Mouse (Mus musculus) left cerebral cortex, adult 11 months (tissue): Measurements from ENCODE around the gene Mrpl45.
A peak's percentile ranks its signal among the peaks of the same experiment; 100 is the strongest.

Source experiments
- DNase-seq: peaks from one replicate; pipeline ENCODE4 v3.0.0; 2022; ENCODE audit warnings: low spot score

Mrpl45 gene

GRCm38 (mm10) chr11:97333044-97333443 is 17.5 kb downstream of the Mrpl45 start:
- no peak for DNase-seq

- DNase-seq: no peak
Measured at GRCm38 (mm10) chr11:97333896-97334295, 18.4 kb downstream of the Mrpl45 start.

- DNase-seq: no peak
Measured at GRCm38 (mm10) chr11:97334400-97334799, 18.9 kb downstream of the Mrpl45 start.

- no peak for DNase-seq
Measured at GRCm38 (mm10) chr11:97336238-97336637, 20.7 kb downstream of the Mrpl45 start.

DNA sequence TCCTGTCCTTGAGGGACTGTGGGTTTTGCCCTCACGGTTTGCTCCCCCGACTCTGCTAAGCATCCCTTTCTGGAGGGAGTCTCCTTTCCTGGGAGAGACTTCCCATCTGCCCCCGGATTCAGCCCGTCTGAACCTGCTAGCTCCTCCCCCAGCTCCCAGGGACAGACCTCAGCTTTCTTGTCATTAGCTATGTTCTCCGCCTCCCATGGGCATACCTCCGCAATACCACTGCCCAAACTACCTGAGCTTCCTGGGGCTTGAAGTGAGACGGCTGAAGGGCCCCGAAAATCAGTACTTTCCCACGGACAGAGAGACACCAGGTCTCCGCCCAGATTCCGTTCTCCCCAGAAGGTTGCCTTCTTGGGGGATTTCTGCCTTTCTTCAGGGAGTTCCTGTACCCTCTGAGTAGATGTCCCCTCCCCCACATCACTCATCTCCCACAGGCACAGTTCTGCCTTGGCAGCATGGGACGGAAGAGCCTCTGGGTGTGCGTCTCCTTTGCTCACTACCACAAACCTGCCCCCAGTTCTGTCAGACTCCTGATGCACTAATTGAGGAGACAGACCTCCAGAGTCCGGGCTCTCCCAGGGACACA is 21.3 kb downstream of the Mrpl45 start:
- DNase-seq: no peak

DNA sequence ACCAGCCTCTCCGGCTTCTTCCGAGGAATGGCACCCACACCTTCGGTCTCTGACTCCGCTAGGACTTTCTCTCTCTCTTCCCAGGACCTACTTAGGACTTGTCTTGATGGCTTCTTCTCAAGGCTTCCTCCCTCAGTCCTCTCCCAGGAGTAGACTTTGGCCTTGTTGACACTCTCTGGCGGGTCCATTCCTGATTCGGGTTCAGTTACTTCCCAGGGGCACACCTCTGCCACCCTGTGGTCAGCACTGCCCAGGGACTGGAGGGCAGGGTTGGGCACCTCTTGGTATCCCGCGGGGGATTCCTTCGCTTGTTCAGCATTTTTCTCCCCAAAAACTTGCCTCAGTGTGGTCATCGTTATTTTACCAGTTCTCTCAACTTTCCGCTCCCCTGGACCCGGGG is 21.8 kb downstream of the Mrpl45 start:
- no peak for DNase-seq

GRCm38 (mm10) chr11:97338302-97338976 is 22.9 kb downstream of the Mrpl45 start:
- DNase-seq: no peak

DNA sequence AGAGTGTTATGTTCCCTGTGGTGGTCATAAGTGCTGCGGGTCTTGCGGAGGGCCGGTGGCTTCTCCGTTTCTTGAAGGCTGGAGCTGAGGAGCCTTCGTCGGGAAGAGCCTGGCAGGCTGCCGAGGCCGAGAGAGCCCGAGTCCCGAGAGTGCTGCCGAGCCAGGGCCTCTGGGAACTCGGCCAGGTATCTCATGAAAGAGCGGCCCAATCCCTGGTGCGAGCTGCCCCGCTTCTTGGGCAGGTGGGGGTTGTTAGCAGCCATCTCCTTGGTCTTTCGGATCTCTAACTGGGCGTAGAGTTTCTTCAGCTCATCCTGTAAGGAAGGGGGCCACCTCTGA is 23.4 kb downstream of the Mrpl45 start:
- no peak for DNase-seq

DNA sequence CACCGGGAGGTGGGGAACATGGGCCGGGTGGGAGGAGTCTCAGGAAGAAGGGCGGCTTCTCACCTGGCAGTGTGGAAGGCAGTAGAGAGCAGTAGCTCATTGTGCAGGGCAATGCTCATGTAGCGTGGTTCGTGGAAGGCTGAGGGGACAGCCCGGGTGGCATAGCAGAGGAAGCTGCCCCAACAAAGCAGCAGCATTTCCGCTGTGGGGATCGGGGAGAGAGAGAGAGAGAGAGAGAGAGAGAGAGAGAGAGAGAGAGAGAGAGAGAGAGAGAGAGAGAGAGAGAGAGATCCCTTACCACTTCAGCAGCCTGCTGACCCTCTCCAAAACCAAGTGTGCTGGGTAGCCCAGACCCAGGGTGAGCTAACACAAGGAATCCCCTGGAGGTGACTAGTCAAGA is 27.7 kb downstream of the Mrpl45 start:
- no peak for DNase-seq

- no peak for DNase-seq
Measured at GRCm38 (mm10) chr11:97343619-97344018, 28.1 kb downstream of the Mrpl45 start.

- DNase-seq: no peak
Measured at GRCm38 (mm10) chr11:97345446-97345845, 29.9 kb downstream of the Mrpl45 start.

- DNase-seq: no peak
Measured at GRCm38 (mm10) chr11:97346383-97346782, 30.9 kb downstream of the Mrpl45 start.

GRCm38 (mm10) chr11:97347291-97347690 is 31.8 kb downstream of the Mrpl45 start:
- DNase-seq: no peak

- peak; percentile 65 for DNase-seq
Measured at GRCm38 (mm10) chr11:97350035-97350434, 34.5 kb downstream of the Mrpl45 start.

- no peak for DNase-seq
Measured at GRCm38 (mm10) chr11:97352027-97352684, 36.6 kb downstream of the Mrpl45 start, which contains the start of gene Gpr179. Gene Gpr179 (minus strand): TSS chr11:97352077.

GRCm38 (mm10) chr11:97352935-97353597 is 37.5 kb downstream of the Mrpl45 start:
- no peak for DNase-seq

GRCm38 (mm10) chr11:97354646-97355045 is 39.1 kb downstream of the Mrpl45 start:
- DNase-seq: no peak

DNA sequence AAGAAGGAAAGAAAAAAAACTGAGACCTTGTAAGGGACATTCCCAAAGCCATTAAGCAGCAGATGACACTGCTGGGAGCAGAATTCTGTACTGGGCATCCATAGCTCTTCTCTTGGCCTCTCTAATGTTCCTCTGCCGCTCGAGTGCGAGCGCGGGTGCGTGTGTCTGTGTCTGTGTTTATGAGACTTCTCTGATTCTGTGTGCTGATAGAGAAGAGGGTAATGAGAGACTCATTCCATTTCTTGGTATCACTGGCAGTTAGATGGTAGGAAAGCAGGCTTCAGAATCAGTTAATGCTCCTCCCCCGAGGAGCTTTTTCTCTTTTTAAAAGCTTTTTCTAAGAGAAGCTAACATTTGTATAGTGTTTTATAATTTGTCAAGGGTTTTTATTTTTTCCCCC is 39.7 kb downstream of the Mrpl45 start:
- no peak for DNase-seq

DNA sequence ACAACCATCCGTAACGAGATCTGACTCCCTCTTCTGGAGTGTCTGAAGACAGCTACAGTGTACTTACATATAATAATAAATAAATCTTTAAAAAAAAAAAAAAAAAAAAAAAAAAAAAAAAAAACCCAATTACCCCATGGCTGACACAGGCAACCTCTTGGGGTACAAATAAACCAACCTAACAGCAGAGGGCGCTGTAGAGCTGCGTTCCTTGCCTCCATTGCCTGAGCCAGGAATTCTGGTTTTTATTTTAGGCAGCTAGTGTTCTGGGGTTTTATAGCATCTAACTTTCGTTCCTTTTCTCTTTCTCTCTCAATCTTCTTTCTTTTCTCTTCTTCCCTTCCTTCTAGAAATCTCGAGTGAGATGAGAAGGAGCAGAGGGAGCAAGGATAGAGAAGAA is 42.1 kb downstream of the Mrpl45 start:
- peak; percentile 54 for DNase-seq

DNA sequence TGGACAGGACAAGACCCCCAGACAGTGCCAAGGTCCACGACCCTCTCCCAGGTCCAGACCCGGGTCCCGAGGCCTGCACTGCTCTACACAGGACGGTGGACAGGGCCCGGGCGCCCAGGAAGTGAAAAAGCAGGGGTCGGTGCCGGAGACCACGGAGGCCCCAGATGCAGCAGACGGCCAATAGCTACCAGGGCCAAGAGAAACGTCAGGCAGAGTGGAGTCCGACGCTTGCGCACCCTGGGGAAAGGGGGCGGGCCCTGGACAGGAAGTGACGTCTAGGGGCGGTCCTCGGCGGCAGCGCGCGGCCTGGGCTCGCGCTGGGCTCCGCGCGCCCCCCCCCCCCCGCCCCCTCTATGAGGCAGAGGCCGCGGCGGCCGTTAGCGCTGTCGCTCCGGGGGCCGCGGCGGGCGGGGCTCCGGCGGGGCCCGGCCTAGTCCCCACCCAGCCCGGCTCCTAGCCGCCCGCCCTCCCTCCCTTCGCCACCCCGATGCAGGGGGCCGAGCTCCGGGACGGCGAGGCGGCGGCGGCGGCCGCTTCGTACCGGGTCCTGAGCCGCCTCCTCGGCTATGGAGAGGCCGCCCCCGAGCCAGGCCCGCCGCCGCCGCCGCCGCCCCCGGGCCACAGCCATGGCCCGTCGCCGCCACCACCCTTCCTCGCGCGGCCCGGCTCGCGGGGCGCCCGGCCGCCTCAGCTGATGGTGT is 46.6 kb downstream of the Mrpl45 start, which contains the start of gene Socs7:
TSS of gene Socs7 (plus strand) at position 604 of the 701 bp plus-strand sequence.
- DNase-seq: peak; percentile 90

- no peak for DNase-seq
Measured at GRCm38 (mm10) chr11:97362649-97362942, 47.1 kb downstream of the Mrpl45 start.

DNA sequence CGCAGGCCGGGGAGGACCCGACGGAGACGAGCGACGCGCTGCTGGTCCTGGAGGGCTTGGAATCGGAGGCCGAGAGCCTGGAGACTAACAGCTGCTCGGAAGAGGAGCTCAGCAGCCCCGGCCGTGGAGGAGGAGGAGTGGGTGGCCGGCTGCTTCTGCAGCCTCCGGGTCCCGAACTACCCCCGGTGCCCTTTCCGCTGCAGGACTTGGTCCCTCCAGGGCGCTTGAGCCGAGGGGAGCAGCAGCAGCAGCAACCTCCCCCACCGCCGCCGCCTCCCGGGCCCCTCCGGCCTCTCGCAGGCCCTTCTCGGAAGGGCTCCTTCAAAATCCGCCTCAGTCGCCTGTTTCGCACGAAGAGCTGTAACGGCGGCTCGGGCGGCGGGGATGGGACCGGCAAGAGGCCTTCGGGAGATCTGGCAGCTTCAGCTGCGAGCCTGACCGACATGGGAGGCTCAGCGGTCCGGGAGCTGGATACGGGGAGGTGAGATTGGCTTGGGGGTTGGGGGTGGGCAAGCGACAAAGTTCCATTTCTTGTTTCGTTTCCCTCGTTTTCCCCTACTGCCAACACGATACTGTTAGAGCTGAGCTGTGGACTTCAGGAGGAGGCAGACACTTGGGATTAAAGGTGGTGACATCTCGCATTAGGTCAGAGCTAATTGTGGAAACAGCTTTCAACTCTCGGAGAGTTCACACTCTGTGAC is 47.6 kb downstream of the Mrpl45 start:
- DNase-seq: no peak
